Mouse (Mus musculus) MEL (cell line): Measurements from ENCODE around the gene Ccr1l1. TPM values are rescaled to one million over a fixed set of nuclear protein-coding genes. Genes with fewer than 3 reads are reported as not detected.
A peak's percentile ranks its signal among the peaks of the same experiment; 100 is the strongest.

ENCODE experiments used
- DNase-seq: peaks from one replicate; pipeline ENCODE4 v3.0.0; 2011; ENCODE audit warnings: low read depth, low spot score
- H3K27ac ChIP-seq: 2 replicates; pipeline ENCODE4 v1.5.1; 2012; ENCODE audit warnings: low read depth, mild to moderate bottlenecking, control low read depth, low read length, moderate library complexity; ENCODE audit not compliant: control insufficient read depth
- H3K27me3 ChIP-seq, 2 experiments: fragments of 150-350 bp in 1 of 2; sonication (generic) in 1 of 2; 2 replicates each; pipeline ENCODE4 v1.6.1; 2012; ENCODE audit warnings: low read length in 2 of 2, mild to moderate bottlenecking in 2 of 2, improper control_type of control experiment in 1 of 2, moderate library complexity in 1 of 2; ENCODE audit not compliant: insufficient read depth in 2 of 2, control insufficient read depth in 1 of 2
- H3K36me3 ChIP-seq, 2 experiments: 2 replicates each; pipeline ENCODE4 v1.6.1; 2012 to 2014; ENCODE audit warnings: low read length in 2 of 2, improper control_type of control experiment in 1 of 2, inconsistent platforms in 1 of 2, mild to moderate bottlenecking in 1 of 2; ENCODE audit not compliant: insufficient read depth in 2 of 2, control insufficient read depth in 1 of 2
- H3K4me1 ChIP-seq, 2 experiments: fragments of 150-350 bp in 1 of 2; sonication (generic) in 1 of 2; 2 replicates each; pipeline ENCODE4 v1.6.1; 2012; ENCODE audit warnings: low read length in 2 of 2, improper control_type of control experiment in 1 of 2, mild to moderate bottlenecking in 1 of 2; ENCODE audit not compliant: insufficient read depth in 2 of 2, control insufficient read depth in 1 of 2
- H3K4me3 ChIP-seq, 2 experiments: fragments of 150-350 bp in 1 of 2; sonication (generic) in 1 of 2; 2 replicates each; pipeline ENCODE4 v1.5.1; 2012; ENCODE audit warnings: low read depth in 2 of 2, low read length in 2 of 2, mild to moderate bottlenecking in 2 of 2, moderate library complexity in 2 of 2, control low read depth in 1 of 2, improper control_type of control experiment in 1 of 2; ENCODE audit not compliant: control insufficient read depth in 1 of 2, insufficient read depth in 1 of 2
- H3K79me2 ChIP-seq: 2 replicates; pipeline ENCODE4 v1.6.1; 2012; ENCODE audit warnings: mild to moderate bottlenecking, low read length, moderate library complexity; ENCODE audit not compliant: control insufficient read depth, poor library complexity, insufficient read depth
- H3K9ac ChIP-seq: 2 replicates; pipeline ENCODE4 v1.6.1; 2012; ENCODE audit warnings: low read depth, mild to moderate bottlenecking, control low read depth, low read length, moderate library complexity; ENCODE audit not compliant: control insufficient read depth, poor library complexity, severe bottlenecking
- H3K9me3 ChIP-seq: fragments of 150-350 bp; sonication (generic); replicated peaks from 2 replicates; pipeline ENCODE4 v1.6.1; 2012; ENCODE audit warnings: mild to moderate bottlenecking, low read length, improper control_type of control experiment, moderate library complexity; ENCODE audit not compliant: insufficient read depth
- BHLHE40 ChIP-seq: IDR thresholded peaks from 2 replicates; pipeline ENCODE4 v1.6.1; 2012; ENCODE audit warnings: low read depth, mild to moderate bottlenecking, inconsistent platforms, low read length, improper control_type of control experiment, borderline replicate concordance
- CHD2 ChIP-seq: IDR thresholded peaks from 2 replicates; pipeline ENCODE4 v1.6.1; 2011; ENCODE audit warnings: low read length, improper control_type of control experiment
- CTCF ChIP-seq, 3 experiments: IDR thresholded peaks in 2 of 3; conservative IDR thresholded peaks in 1 of 3; 2 replicates each; pipeline ENCODE4 v1.5.1; 2011 to 2012; ENCODE audit warnings: low read length in 3 of 3, low read depth in 2 of 3, mild to moderate bottlenecking in 2 of 3, improper control_type of control experiment in 1 of 3, inconsistent platforms in 1 of 3, mixed read lengths in 1 of 3, moderate library complexity in 1 of 3; ENCODE audit not compliant: control insufficient read depth in 1 of 3, insufficient read depth in 1 of 3, poor library complexity in 1 of 3, severe bottlenecking in 1 of 3
- E2F4 ChIP-seq: IDR thresholded peaks from 2 replicates; pipeline ENCODE4 v1.6.1; 2011; ENCODE audit warnings: low read depth, low read length, improper control_type of control experiment, borderline replicate concordance
- ELF1 ChIP-seq: IDR thresholded peaks from 2 replicates; pipeline ENCODE4 v1.6.1; 2014; ENCODE audit warnings: low read depth, mild to moderate bottlenecking, inconsistent platforms, low read length, improper control_type of control experiment, moderate library complexity
- EP300 ChIP-seq, 2 experiments: IDR thresholded peaks; 2 replicates each; pipeline ENCODE4 v1.6.1; 2011; ENCODE audit warnings: improper control_type of control experiment in 2 of 2, low read length in 2 of 2, low read depth in 1 of 2, mild to moderate bottlenecking in 1 of 2
- ETS1 ChIP-seq: IDR thresholded peaks from 2 replicates; pipeline ENCODE4 v1.6.1; 2012; ENCODE audit warnings: low read depth, mild to moderate bottlenecking, inconsistent platforms, low read length, improper control_type of control experiment, moderate library complexity
- GATA1 ChIP-seq: IDR thresholded peaks from 2 replicates; pipeline ENCODE4 v1.6.1; 2011; ENCODE audit warnings: low read depth, low read length, improper control_type of control experiment
- HCFC1 ChIP-seq: IDR thresholded peaks from 2 replicates; pipeline ENCODE4 v1.6.1; 2012; ENCODE audit warnings: low read depth, mild to moderate bottlenecking, inconsistent platforms, low read length, improper control_type of control experiment, moderate library complexity
- KAT2A ChIP-seq: conservative IDR thresholded peaks from 2 replicates; pipeline ENCODE4 v1.6.1; 2012; ENCODE audit warnings: low read depth, low read length, improper control_type of control experiment, inconsistent platforms
- MXI1 ChIP-seq: IDR thresholded peaks from 2 replicates; pipeline ENCODE4 v1.6.1; 2011; ENCODE audit warnings: mild to moderate bottlenecking, low read depth, low read length, improper control_type of control experiment
- MYB ChIP-seq: IDR thresholded peaks from 2 replicates; pipeline ENCODE4 v1.6.1; 2011; ENCODE audit warnings: mild to moderate bottlenecking, low read depth, low read length, improper control_type of control experiment
- MYC ChIP-seq: IDR thresholded peaks from 2 replicates; pipeline ENCODE4 v1.6.1; 2011; ENCODE audit warnings: low read depth, mild to moderate bottlenecking, low read length, improper control_type of control experiment, moderate library complexity
- NELFE ChIP-seq: IDR thresholded peaks from 2 replicates; pipeline ENCODE4 v1.6.1; 2011; ENCODE audit warnings: low read depth, low read length, improper control_type of control experiment
- NRF1 ChIP-seq: IDR thresholded peaks from 2 replicates; pipeline ENCODE4 v1.6.1; 2014; ENCODE audit warnings: low read depth, mild to moderate bottlenecking, inconsistent platforms, low read length, improper control_type of control experiment, moderate library complexity; ENCODE audit not compliant: poor library complexity, insufficient read depth, severe bottlenecking
- POLR2AphosphoS2 ChIP-seq: IDR thresholded peaks from 2 replicates; pipeline ENCODE4 v1.6.1; 2011; ENCODE audit warnings: low read length, improper control_type of control experiment
- RAD21 ChIP-seq: IDR thresholded peaks from 2 replicates; pipeline ENCODE4 v1.6.1; 2011; ENCODE audit warnings: mild to moderate bottlenecking, low read depth, low read length, improper control_type of control experiment
- RCOR1 ChIP-seq: IDR thresholded peaks from 2 replicates; pipeline ENCODE4 v1.6.1; 2012; ENCODE audit warnings: low read depth, mild to moderate bottlenecking, inconsistent platforms, low read length, improper control_type of control experiment
- SIN3A ChIP-seq: IDR thresholded peaks from 2 replicates; pipeline ENCODE4 v1.6.1; 2012; ENCODE audit warnings: low read length, improper control_type of control experiment, inconsistent platforms
- SMC3 ChIP-seq: IDR thresholded peaks from 2 replicates; pipeline ENCODE4 v1.6.1; 2011; ENCODE audit warnings: low read depth, low read length, improper control_type of control experiment
- TAL1 ChIP-seq: IDR thresholded peaks from 2 replicates; pipeline ENCODE4 v1.6.1; 2012; ENCODE audit warnings: mild to moderate bottlenecking, inconsistent platforms, low read length, moderate library complexity, mixed read lengths
- TCF12 ChIP-seq: IDR thresholded peaks from 2 replicates; pipeline ENCODE4 v1.6.1; 2014; ENCODE audit warnings: low read depth, mild to moderate bottlenecking, inconsistent platforms, low read length, improper control_type of control experiment, moderate library complexity
- UBTF ChIP-seq: IDR thresholded peaks from 2 replicates; pipeline ENCODE4 v1.6.1; 2012; ENCODE audit warnings: low read depth, mild to moderate bottlenecking, inconsistent platforms, low read length, improper control_type of control experiment, moderate library complexity, borderline replicate concordance; ENCODE audit not compliant: insufficient read depth
- polyA plus RNA-seq, 2 experiments: library from polyadenylated mRNA; stranded (reverse) in 1 of 2; unstranded in 1 of 2; fragments of >175 nt in 1 of 2; fragments of >200 nt in 1 of 2; gene quantifications; 2 replicates each; pipeline versions ENCODE4 v1.2.1 to v1.2.4; 2012; ENCODE audit warnings: low replicate concordance in 2 of 2, low read depth in 1 of 2; ENCODE audit not compliant: insufficient read length in 2 of 2, insufficient read depth in 1 of 2, missing spikeins in 1 of 2
- total RNA-seq: library from RNA; depleted of rRNA; stranded (reverse); fragments of 300-350 nt; gene quantifications from 2 replicates; pipeline ENCODE4 v1.2.3, GENCODE M21; 2012

Ccr1l1 gene
- total and polyA plus RNA-seq, 3 experiments: not detected

DNA sequence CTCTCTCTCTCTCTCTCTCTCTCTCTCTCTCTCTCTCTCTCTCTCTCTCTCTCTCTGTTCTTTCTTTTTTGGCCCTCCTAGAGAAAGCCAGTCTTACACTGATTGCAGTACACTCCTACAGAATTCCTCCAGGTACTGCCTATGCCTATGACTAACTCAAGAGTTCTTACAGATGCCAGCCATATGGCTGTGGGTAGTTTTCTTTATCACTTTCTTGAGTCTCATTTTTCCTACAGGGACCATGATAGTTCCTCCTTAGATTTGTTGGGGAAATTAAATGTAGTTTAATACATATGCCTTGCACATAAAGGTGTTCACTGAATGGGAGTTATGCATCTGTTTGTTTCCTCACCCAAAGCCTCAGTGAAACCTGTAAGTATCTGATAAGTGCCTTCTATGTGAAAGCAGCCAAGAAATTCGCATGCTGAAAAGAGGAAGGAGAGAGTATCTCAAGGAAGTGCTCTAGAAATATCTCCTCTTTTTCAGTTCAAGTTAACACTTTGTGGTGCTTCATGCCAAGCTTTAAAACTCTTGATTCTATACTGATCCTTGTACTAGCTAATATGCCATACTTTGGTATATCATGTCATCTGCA, 13.2 kb upstream of the Ccr1l1 start:
- Histone ChIP-seq H3K4me1 (peaks cover 11 to 22% of the 10 kb centered on the region in 2 experiments), H3K9ac (no peak overlapping the region), H3K27me3 (no peaks in the 10 kb centered on the region), H3K9me3 (no peaks in the 10 kb centered on the region), H3K27ac (peak overlapping the region; percentile 57; the same call in 1 of the 2 replicates), H3K79me2 (no peaks in the 10 kb centered on the region)
- DNase-seq: peak; percentile 93
- TF ChIP-seq UBTF: no peak
- peak; percentile 71; the same call in 1 of the 2 replicates for TF ChIP-seq MYC
- no peak for TF ChIP-seq NELFE
- TF ChIP-seq MYB: 0 out of 2 replicates have a peak, but pooled peaks have one; percentile 47
- TF ChIP-seq SMC3: no peak; the same call in 1 of the 2 replicates
- TF ChIP-seq GATA1: peak; percentile 96
- no peak for TF ChIP-seq E2F4
- TF ChIP-seq ETS1: peak; percentile 94
- TF ChIP-seq TCF12: peak; percentile 97
- no peak for TF ChIP-seq NRF1
- no peak for TF ChIP-seq KAT2A
- TF ChIP-seq RAD21: no peak; the same call in 1 of the 2 replicates
- TF ChIP-seq RCOR1: peak; percentile 91
- peak; percentile 73 for TF ChIP-seq ELF1
- peak; percentile 94 for TF ChIP-seq TAL1
- TF ChIP-seq POLR2AphosphoS2: no peak
- peak; percentile 35; the same call in 1 of the 2 replicates for TF ChIP-seq MXI1
- peak; percentile 40; the same call in 1 of the 2 replicates for TF ChIP-seq HCFC1
- TF ChIP-seq CTCF (IDR thresholded peaks at IDR 0.05 in 2 of 3, conservative IDR thresholded peaks at IDR 0.05 in 1 of 3; ENCODE audit: control insufficient read depth in 1 of 3, insufficient read depth in 1 of 3, low read depth in 2 of 3, low read length in 3 of 3, poor library complexity in 1 of 3, severe bottlenecking in 1 of 3): no peak
- TF ChIP-seq SIN3A: peak; percentile 89
- peak; percentile 58; the same call in 1 of the 2 replicates for TF ChIP-seq BHLHE40
- TF ChIP-seq CHD2: peak; percentile 35; the same call in 1 of the 2 replicates
- TF ChIP-seq EP300 (IDR thresholded peaks at IDR 0.05; ENCODE audit: low read depth in 1 of 2, low read length in 2 of 2): peak; percentile 97 to 99
- TF ChIP-seq, all 39 proteins: peak for 14
- no peak overlapping the region for H3K4me3 ChIP-seq
- H3K36me3 ChIP-seq: peaks cover 0 to 30% of the 10 kb centered on the region in 2 experiments; a peak in 2 of 4 replicates
